Mouse (Mus musculus): ENCODE measurements around the gene Zfp2.

GRCm38 (mm10) chr11:50887390-50888128, 28.4 kb downstream of the Zfp2 start, which contains the start of gene Zfp454:
- TF ChIP-seq CTCF (IDR thresholded peaks at IDR 0.05; ENCODE audit: borderline replicate concordance, insufficient read depth, low read length) (no peak), POLR2A (IDR thresholded peaks at IDR 0.05; ENCODE audit: low read depth, low read length) (peak; percentile 83)
